Mouse (Mus musculus) liver, embryonic 13.5 days (tissue): Measurements from ENCODE around the gene Ankrd13b. TPM values are rescaled to one million over a fixed set of nuclear protein-coding genes. Genes with fewer than 3 reads are reported as not detected.
A peak's percentile ranks its signal among the peaks of the same experiment; 100 is the strongest.

Experiments used
- ATAC-seq: fragments of 200-750 bp; cut with Nextera tagmentation; 2 replicates; pipeline ENCODE4 v1.8.0; 2017; ENCODE audit warnings: low read depth, mild to moderate bottlenecking, moderate number of reproducible peaks, moderate library complexity
- DNase-seq: peaks from one replicate; pipeline ENCODE4 v3.0.0; 2022
- H3K27ac ChIP-seq: fragments of 300-500 bp; sonication (generic); 2 replicates; pipeline ENCODE4 v1.5.1; 2015; ENCODE audit warnings: moderate library complexity, mild to moderate bottlenecking, inconsistent platforms
- H3K27me3 ChIP-seq: fragments of 300-500 bp; sonication (generic); 2 replicates; pipeline ENCODE4 v1.6.1; 2015; ENCODE audit warnings: mild to moderate bottlenecking, inconsistent platforms
- H3K36me3 ChIP-seq: fragments of 300-500 bp; sonication (generic); 2 replicates; pipeline ENCODE4 v1.6.1; 2015; ENCODE audit warnings: mild to moderate bottlenecking, inconsistent platforms
- H3K4me1 ChIP-seq: fragments of 300-500 bp; sonication (generic); replicated peaks from 2 replicates; pipeline ENCODE4 v1.6.1; 2015; ENCODE audit warnings: inconsistent platforms
- H3K4me2 ChIP-seq: fragments of 300-500 bp; sonication (generic); 2 replicates; pipeline ENCODE4 v1.6.1; 2015; ENCODE audit warnings: inconsistent platforms, mild to moderate bottlenecking, moderate library complexity
- H3K4me3 ChIP-seq: fragments of 300-500 bp; sonication (generic); replicated peaks from 2 replicates; pipeline ENCODE4 v1.5.1; 2015; ENCODE audit warnings: mild to moderate bottlenecking, inconsistent platforms
- H3K9ac ChIP-seq: fragments of 300-500 bp; sonication (generic); 2 replicates; pipeline ENCODE4 v1.6.1; 2015; ENCODE audit warnings: mild to moderate bottlenecking, inconsistent platforms
- H3K9me3 ChIP-seq: fragments of 300-500 bp; sonication (generic); replicated peaks from 2 replicates; pipeline ENCODE4 v1.6.1; 2016; ENCODE audit warnings: inconsistent platforms
- WGBS: fragments of 180-500 bp; shearing (Covaris S2); methylation state at CpG from one replicate; pipeline ENCODE4 v1.1.7; 2015; ENCODE audit not compliant: insufficient replicate concordance; 5-methylcytosine and 5-hydroxymethylcytosine counted together
- polyA plus RNA-seq: library from polyadenylated mRNA; unstranded; fragments of >200 nt; fragmentation: Nextera tagmentation; extraction: Ambion mirVana; gene quantifications from 2 replicates; pipeline ENCODE4 v1.2.1, GENCODE M21; 2015

Ankrd13b gene
- polyA plus RNA-seq, 1 experiment from 2014 or later = 0.81 TPM

GRCm38 (mm10) chr11:77451670-77452069 lies 37.8 kb downstream of the Ankrd13b start:
- Histone ChIP-seq H3K4me2 (no peak overlapping the region), H3K27me3 (no peaks in the 10 kb centered on the region), H3K9me3 (no peaks in the 10 kb centered on the region), H3K4me1 (peaks cover 7% of the 10 kb centered on the region), H3K4me3 (no peak overlapping the region), H3K27ac (no peak overlapping the region), H3K9ac (no peak overlapping the region), H3K36me3 (peaks cover 33% of the 10 kb centered on the region)
- no peak for DNase-seq
- 83% methylated on average over 2 of the region's 2 CpGs for WGBS
- ATAC-seq = no peak

- Histone ChIP-seq H3K4me1 (peaks cover 21% of the 10 kb centered on the region), H3K9me3 (no peaks in the 10 kb centered on the region), H3K4me2 (no peak overlapping the region), H3K36me3 (peaks cover 20% of the 10 kb centered on the region), H3K27ac (no peak overlapping the region), H3K27me3 (no peaks in the 10 kb centered on the region), H3K4me3 (no peak overlapping the region), H3K9ac (no peak overlapping the region)
- DNase-seq (no peak), ATAC-seq (no peak)
- WGBS = 74% methylated on average over 7 of the region's 7 CpGs
Observed at GRCm38 (mm10) chr11:77449224-77449623, 40.3 kb downstream of the Ankrd13b start.

GRCm38 (mm10) chr11:77446628-77447041 lies 42.8 kb downstream of the Ankrd13b start:
- Histone ChIP-seq H3K36me3 (peaks cover 13% of the 10 kb centered on the region), H3K27ac (peak overlapping the region; percentile 59; the same call in 1 of the 2 replicates), H3K27me3 (no peaks in the 10 kb centered on the region), H3K9me3 (no peaks in the 10 kb centered on the region), H3K4me1 (peaks cover 21% of the 10 kb centered on the region), H3K9ac (no peak overlapping the region), H3K4me2 (no peak overlapping the region), H3K4me3 (no peak overlapping the region)
- WGBS = 13% methylated on average over 6 of the region's 6 CpGs
- DNase-seq (peak; percentile 61), ATAC-seq (peak; percentile 92)

- Histone ChIP-seq H3K4me2 (no peak overlapping the region), H3K4me1 (peaks cover 26% of the 10 kb centered on the region), H3K9me3 (no peaks in the 10 kb centered on the region), H3K27me3 (no peaks in the 10 kb centered on the region), H3K36me3 (peaks cover 20% of the 10 kb centered on the region), H3K4me3 (no peak overlapping the region), H3K27ac (no peak overlapping the region), H3K9ac (no peak overlapping the region)
- DNase-seq (no peak), ATAC-seq (no peak)
- 50% methylated on average over 2 of the region's 2 CpGs for WGBS
Observed at GRCm38 (mm10) chr11:77444939-77445338, 44.5 kb downstream of the Ankrd13b start.

- Histone ChIP-seq H3K9ac (no peak overlapping the region), H3K27ac (no peak overlapping the region), H3K9me3 (no peaks in the 10 kb centered on the region), H3K36me3 (peaks cover 17% of the 10 kb centered on the region; the same call in 1 of the 2 replicates), H3K4me1 (peaks cover 26% of the 10 kb centered on the region), H3K4me3 (no peak overlapping the region), H3K27me3 (no peaks in the 10 kb centered on the region), H3K4me2 (no peak overlapping the region)
- DNase-seq = no peak
- 59% methylated on average over 7 of the region's 7 CpGs for WGBS
- ATAC-seq = no peak
Observed at GRCm38 (mm10) chr11:77442186-77443170, 47.0 kb downstream of the Ankrd13b start.

GRCm38 (mm10) chr11:77441020-77441419 lies 48.5 kb downstream of the Ankrd13b start:
- DNase-seq (no peak), ATAC-seq (no peak)
- H3K4me2 ChIP-seq = no peak overlapping the region
- H3K27ac ChIP-seq = no peak overlapping the region
- H3K36me3 ChIP-seq = peaks cover 17% of the 10 kb centered on the region; the same call in 1 of the 2 replicates
- no peaks in the 10 kb centered on the region for H3K9me3 ChIP-seq
- no peak overlapping the region for H3K9ac ChIP-seq
- 70% methylated on average over 8 of the region's 8 CpGs for WGBS
- H3K4me1 ChIP-seq = peaks cover 13% of the 10 kb centered on the region; the same call in 1 of the 2 replicates
- no peaks in the 10 kb centered on the region for H3K27me3 ChIP-seq
- no peak overlapping the region for H3K4me3 ChIP-seq

- no peaks in the 10 kb centered on the region for H3K27me3 ChIP-seq
- no peak overlapping the region for H3K9ac ChIP-seq
- no peaks in the 10 kb centered on the region for H3K9me3 ChIP-seq
- peaks cover 17% of the 10 kb centered on the region; the same call in 1 of the 2 replicates for H3K36me3 ChIP-seq
- H3K4me1 ChIP-seq = peaks cover 9% of the 10 kb centered on the region; the same call in 1 of the 2 replicates
- no peak for DNase-seq
- no peak overlapping the region for H3K4me2 ChIP-seq
- no peak overlapping the region for H3K27ac ChIP-seq
- WGBS = 82% methylated on average over 9 of the region's 9 CpGs
- H3K4me3 ChIP-seq = no peak overlapping the region
- no peak for ATAC-seq
Observed at GRCm38 (mm10) chr11:77440081-77440480, 49.4 kb downstream of the Ankrd13b start.

GRCm38 (mm10) chr11:77437026-77437425 lies 52.5 kb downstream of the Ankrd13b start:
- no peak overlapping the region for H3K9ac ChIP-seq
- no peak overlapping the region for H3K27ac ChIP-seq
- 0 out of 2 replicates have a peak, but pooled peaks cover 6% of the 10 kb centered on the region for H3K4me1 ChIP-seq
- DNase-seq (no peak), ATAC-seq (no peak)
- H3K4me3 ChIP-seq = no peak overlapping the region
- H3K27me3 ChIP-seq = no peaks in the 10 kb centered on the region
- H3K36me3 ChIP-seq = peaks cover 15% of the 10 kb centered on the region; the same call in 1 of the 2 replicates
- no peak overlapping the region for H3K4me2 ChIP-seq
- H3K9me3 ChIP-seq = no peaks in the 10 kb centered on the region
- 80% methylated on average over 2 of the region's 2 CpGs for WGBS

- Histone ChIP-seq H3K9ac (no peak overlapping the region), H3K27me3 (no peaks in the 10 kb centered on the region), H3K27ac (no peak overlapping the region), H3K4me3 (no peak overlapping the region), H3K36me3 (peaks cover 10% of the 10 kb centered on the region; the same call in 1 of the 2 replicates), H3K9me3 (no peaks in the 10 kb centered on the region), H3K4me1 (peaks cover 9% of the 10 kb centered on the region), H3K4me2 (no peak overlapping the region)
- DNase-seq = no peak
- no peak for ATAC-seq
- 76% methylated on average over 1 of the region's 1 CpGs for WGBS
Observed at GRCm38 (mm10) chr11:77428446-77428845, 61.0 kb downstream of the Ankrd13b start.

GRCm38 (mm10) chr11:77423175-77423859 lies 66.2 kb downstream of the Ankrd13b start:
- H3K9ac ChIP-seq = peak overlapping the region; percentile 23; the same call in 1 of the 2 replicates
- ATAC-seq = peak; percentile 100

More at GRCm38 (mm10) chr11:77423175-77423859, 66.2 kb downstream of the Ankrd13b start:
- Histone ChIP-seq H3K4me1 (peaks cover 23% of the 10 kb centered on the region), H3K27me3 (no peaks in the 10 kb centered on the region), H3K9me3 (no peaks in the 10 kb centered on the region), H3K4me3 (no peak overlapping the region; the same call in 1 of the 2 replicates), H3K4me2 (peak overlapping the region; percentile 36), H3K36me3 (peaks cover 14% of the 10 kb centered on the region; the same call in 1 of the 2 replicates), H3K27ac (peak overlapping the region; percentile 89)
- 18% methylated on average over 4 of the region's 4 CpGs for WGBS
- peak; percentile 69 for DNase-seq
